Mouse (Mus musculus) embryo, embryonic 11.5 days (tissue): Measurements from ENCODE around the gene H2-DMb1.
A peak's percentile ranks its signal among the peaks of the same experiment; 100 is the strongest.

Experiments
- DNase-seq: peaks from one replicate; pipeline ENCODE4 v3.0.0-alpha.2; 2012; ENCODE audit warnings: low read depth, low spot score

H2-DMb1 gene

GRCm38 (mm10) chr17:34152923-34153322 lies at the start of gene H2-DMb1:
TSS of gene H2-DMb1 (plus strand) at chr17:34153072.
- no peak for DNase-seq

DNA sequence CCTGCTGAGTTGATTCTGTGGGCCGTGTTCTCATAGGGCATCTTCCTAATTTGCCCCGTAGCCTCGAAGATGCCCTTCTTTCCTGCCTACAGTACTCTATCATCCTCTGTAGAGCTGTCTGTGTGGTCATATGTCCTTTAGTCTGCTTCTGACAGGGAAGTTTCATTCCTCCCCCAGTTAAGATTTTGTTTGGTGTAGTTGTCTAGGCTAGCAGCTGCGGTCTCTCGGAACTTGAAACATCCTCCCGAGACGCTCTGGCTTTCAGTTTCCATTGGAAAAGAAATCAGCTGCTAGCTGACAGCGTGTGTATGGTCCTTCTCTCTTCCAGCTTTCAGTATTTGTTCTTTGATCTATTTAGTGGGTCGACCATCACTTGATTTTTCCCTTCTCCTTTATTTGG lies 48.1 kb upstream of the H2-DMb1 start:
- no peak for DNase-seq

GRCm38 (mm10) chr17:34106555-34106954 lies 46.3 kb upstream of the H2-DMb1 start:
- no peak for DNase-seq

DNA sequence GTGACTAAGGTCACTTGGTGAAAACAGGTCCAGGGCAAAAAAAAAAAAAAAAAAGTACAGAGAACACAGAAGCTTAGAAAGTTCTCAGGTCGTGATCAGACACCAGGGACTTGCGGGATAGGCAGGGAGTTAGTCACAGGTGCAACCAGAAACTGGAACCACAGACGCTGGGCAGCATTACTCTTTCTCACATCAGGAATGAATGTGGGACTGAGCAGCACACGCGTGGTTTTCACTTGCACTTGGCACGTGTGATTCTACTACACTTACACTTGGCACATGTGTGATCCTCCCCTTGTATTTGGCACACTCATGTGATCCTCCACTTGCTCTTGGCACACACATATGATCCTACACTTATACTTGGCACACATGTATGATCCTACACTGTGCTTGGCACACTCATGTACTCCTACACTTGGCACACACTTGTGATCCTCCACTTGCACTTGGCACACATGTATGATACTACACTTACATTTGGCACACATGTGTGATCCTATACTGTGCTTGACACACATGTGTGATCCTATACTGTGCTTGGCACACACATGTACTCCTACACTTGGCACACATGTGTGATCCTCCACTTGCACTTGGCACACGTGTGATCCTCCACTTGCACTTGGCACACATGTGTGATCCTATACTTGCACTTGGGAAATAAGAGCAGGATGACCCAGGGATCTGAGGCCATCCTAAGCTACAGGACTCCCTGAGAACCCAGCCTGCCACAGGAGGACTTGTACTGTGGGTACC lies 45.6 kb upstream of the H2-DMb1 start:
- no peak for DNase-seq

- DNase-seq: no peak
Observed at GRCm38 (mm10) chr17:34108460-34108859, 44.4 kb upstream of the H2-DMb1 start.

DNA sequence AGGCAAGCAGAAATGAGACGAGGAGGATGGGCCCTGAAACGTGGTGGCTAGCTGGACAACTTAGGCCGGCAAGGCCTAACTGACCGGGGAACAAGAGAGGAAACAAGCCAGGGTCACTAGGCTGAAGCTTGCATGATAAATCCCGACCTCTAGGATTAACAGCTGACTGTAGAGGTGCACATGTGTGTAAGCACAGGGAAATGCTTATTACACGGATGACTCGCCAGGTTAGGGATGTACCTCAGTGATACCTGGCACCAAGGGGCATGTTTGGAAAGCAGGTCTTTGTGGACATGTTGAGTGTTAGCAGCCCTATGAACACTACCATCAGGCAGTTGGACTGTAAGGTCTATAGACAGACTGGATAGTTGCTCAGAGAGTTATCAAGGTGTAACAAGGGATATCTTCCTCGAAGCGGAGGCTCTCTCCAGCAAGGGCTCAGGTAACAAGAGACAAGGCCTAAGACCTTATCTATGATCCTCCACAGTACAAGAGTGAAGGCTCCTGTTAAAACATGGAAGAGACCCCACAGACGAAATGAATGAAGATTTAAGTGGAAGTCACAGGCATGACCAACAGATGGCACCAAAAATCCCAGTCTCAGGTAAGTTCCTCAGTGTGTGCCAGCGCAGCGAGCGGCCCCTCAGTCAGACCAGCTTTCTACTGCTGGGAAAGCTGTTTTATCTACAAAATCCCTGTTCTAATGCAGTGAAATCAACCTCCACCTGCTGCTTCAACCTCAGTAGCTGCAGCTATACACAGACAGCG lies 43.6 kb upstream of the H2-DMb1 start:
- DNase-seq: no peak

GRCm38 (mm10) chr17:34109806-34110195 lies 43.1 kb upstream of the H2-DMb1 start:
- no peak for DNase-seq

GRCm38 (mm10) chr17:34110309-34110708 lies 42.6 kb upstream of the H2-DMb1 start:
- DNase-seq: no peak

DNA sequence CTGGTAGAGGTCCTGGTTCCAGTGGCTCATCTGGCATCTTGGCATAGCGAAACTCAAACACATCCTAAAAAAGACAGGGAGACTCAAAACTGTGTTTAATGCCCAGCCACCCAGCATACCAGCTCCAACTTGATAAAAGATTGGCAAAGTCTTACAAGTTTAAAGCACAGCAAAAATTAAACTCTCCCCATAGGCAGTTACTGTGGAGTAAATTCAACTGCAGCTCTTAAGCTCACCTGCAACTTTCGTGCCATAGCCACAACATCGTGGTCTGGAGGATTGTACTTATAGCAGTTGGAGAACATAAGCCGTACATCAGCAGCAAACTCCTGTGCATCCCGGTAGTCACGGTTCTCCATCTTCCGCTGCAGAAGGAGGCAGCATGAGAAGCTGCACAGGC lies 38.8 kb upstream of the H2-DMb1 start:
- DNase-seq: no peak

- no peak for DNase-seq
Observed at GRCm38 (mm10) chr17:34116736-34117370, 36.0 kb upstream of the H2-DMb1 start.

- no peak for DNase-seq
Observed at GRCm38 (mm10) chr17:34117421-34118112, 35.3 kb upstream of the H2-DMb1 start.

DNA sequence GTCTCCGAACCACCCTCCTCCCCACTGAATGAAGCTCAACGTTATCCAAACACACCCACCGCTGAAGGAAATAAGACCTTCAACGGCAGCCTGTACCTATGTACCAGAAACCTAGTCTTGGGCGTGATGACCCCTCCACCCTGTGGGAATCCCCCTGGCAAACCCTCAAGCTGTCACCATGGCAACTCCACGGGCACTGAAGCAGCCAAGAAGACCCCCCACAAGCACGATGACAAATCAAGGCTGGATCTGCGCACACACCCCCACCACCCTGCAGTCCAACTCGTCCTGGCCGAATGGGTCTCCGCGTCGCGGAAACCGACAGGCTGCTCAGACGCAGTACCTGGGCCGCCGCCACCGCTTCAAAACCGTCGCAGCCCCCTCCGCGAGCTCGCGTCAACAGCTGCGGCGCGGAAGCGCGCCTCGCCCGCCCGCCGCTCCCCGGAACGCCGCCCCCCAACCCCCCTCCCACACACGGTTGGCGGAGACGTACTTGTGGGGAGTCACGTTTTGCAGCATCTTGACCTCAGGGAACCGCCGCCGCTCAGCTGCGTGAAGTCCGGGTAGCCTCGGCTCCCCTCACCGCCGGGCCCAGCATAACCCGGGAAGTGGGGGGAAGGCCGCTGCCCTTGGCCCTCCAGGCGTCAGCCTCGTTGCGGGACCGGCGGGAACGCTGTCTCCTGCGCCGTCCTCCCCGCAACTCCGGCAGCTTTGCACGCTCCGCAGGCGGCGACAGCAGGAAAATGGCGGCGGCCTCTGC lies 34.6 kb upstream of the H2-DMb1 start:
- DNase-seq: no peak

GRCm38 (mm10) chr17:34118873-34119248 lies 34.0 kb upstream of the H2-DMb1 start:
- no peak for DNase-seq

DNA sequence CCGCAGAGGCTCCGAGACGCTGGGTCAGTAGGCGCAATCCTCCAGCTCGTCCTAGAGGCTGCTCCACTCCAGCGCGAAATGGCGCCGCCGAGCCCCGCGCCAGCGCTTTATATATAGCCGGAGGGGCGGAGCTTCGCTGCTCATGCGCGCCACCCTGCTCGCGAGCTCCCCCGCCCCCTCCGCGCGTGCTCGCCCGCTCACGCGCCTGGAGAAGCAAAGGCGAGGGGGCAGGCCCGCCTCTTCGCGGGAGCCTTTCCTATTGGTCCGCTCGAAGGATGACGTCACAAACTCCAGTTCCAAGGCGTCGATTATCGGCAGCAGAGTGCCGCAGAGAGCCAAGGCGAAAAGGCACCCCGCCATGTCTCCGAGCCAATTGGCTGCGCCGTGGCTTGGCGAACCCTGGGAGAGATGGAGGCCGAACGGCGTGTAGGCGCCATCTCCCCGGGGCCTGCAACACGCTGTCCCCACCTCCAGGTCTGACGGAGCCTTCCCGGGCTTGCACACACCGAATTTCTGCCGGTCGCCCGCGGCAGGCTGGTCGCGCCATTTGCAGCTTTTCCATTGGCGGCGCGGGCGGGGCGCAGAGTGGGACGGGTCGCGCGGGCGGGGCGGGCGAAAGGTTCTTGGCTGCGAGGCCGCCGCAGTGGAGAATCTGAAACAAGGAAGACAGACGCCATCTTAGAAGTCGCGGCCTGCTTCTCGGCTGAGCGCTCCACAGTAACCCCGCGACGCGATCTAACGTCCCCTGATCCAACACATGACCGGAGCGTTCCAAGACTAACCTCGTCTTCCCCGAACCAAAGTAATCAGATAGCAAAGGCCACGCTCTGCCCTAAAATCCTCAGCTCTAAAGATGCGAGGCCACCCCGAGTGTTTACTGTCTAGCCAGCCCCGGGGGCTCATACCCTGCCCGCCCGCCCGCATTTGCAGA lies 33.4 kb upstream of the H2-DMb1 start, which contains the start of gene H2-DMa:
TSS of gene H2-DMa (plus strand) at position 293 of the 931 bp plus-strand sequence.
- peak; percentile 98 for DNase-seq

DNA sequence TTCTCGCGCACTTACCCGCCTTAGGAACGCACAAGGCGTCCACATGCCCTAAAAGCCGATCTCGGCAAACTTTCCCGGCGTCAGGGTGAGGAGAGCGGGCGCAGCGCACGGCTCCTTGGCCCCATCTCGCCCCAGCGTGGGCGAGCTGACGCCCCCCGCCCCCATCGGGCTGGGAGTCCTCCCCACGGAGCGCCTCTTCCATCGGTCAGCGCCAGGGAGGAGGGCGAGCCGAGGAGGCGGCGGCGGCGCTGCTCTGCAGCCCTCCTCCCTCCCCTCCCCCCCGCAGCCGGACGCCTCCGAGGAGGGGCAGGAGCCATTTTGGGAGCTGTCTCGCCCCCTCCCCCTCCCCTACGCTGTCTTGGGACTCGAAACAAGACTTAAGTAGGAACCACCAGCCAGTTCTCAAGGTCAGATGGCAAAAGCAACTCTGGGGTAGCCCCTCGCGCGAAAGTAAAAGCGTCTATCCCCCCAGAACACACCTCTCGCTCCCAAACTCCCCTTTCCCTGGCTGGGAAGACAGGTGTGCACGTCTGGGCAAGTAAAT lies 32.6 kb upstream of the H2-DMb1 start:
- peak; percentile 82 for DNase-seq

- peak; percentile 69 for DNase-seq
Observed at GRCm38 (mm10) chr17:34120814-34121171, 32.1 kb upstream of the H2-DMb1 start.

DNA sequence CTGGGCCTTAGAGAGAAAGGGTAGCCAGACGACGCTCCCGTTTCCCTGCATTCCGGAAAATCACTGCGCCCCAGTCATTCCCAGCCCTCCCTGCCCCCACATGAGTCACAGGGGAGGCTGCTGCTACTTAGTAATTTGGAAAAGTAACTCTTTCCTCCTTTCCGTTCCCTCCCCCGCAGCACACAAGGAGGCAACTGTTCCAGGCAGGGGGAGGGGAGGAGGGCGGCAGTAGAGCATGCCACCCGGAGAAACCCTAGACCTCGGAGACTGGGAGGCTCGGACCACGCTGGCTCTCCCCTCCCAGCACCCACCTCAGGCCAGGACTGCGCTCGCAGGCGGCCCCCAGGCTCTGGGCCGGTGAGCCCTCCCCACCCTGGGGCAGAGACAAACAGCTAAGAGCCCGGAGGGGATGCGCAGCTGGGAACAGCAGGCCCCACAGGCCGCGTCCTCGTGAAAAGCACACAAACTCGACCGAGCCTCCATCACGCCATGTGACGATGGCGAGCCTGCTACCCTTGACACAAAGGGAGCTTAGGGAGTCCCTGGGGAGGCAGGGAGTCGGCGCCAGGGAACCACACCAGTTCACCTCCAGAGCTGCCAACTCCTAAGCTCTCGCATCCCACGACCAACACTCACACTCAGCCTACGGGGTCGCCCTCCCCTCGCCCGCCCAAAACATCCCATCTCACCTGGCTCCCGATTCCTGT lies 31.5 kb upstream of the H2-DMb1 start:
- peak; percentile 75 for DNase-seq

- DNase-seq: peak; percentile 54
Observed at GRCm38 (mm10) chr17:34121879-34122187, 31.0 kb upstream of the H2-DMb1 start.
